Mouse (Mus musculus) splenic B cell, adult 2 months (primary cell): Measurements from ENCODE around the gene Pm20d1.
"Not testable (repeated sequence)": the region's sequence is repeated elsewhere in the genome, so short reads cannot be mapped to it uniquely, and the experiment has no call there.

Source experiments
- DNase-seq: peaks from one replicate; pipeline ENCODE4 v3.0.0-alpha.2; 2011; ENCODE audit warnings: low read depth, low spot score
- H3K27me3 ChIP-seq: 2 replicates; pipeline ENCODE4 v1.6.1; 2012; ENCODE audit warnings: mild to moderate bottlenecking, low read length, moderate library complexity, mixed read lengths; ENCODE audit not compliant: control insufficient read depth, poor library complexity, insufficient read depth, severe bottlenecking
- H3K36me3 ChIP-seq: 2 replicates; pipeline ENCODE4 v1.6.1; 2012; ENCODE audit warnings: mild to moderate bottlenecking, low read length, moderate library complexity, mixed read lengths; ENCODE audit not compliant: control insufficient read depth, poor library complexity, insufficient read depth, severe bottlenecking

Pm20d1 gene

DNA sequence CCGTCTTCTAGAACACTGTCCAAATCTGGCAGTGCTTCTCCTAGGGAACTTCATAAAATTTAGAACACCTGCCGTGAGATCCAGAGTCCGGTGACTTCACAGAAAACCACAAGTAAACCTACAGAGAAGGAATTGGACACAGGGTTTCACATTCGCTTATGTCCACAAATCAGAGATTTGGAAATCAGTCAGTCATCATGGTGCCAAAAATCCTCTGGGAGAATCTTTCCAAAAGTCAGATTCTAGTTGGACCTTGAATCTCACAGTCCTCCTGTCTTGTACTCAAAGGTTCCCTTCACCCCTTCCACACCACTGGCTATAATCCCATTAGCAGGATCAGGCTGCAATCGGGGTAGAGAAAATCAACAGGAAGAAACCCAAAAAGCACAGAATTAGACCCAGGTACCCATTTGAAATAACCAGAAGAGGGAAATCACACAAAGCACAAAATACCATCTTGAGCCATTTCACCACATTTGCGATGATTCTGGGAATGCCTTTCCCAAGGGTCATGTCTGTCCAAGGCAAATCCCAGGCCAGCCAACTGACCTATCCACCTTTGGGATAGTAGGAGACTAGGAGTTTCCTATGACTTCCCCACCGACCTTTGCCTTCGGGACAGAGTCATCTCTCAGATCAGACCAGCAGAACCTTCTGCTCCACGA, 15.6 kb downstream of the Pm20d1 start:
- DNase-seq = no peak
- Histone ChIP-seq H3K36me3 (no peaks in the 10 kb centered on the region), H3K27me3 (no peaks in the 10 kb centered on the region)

DNA sequence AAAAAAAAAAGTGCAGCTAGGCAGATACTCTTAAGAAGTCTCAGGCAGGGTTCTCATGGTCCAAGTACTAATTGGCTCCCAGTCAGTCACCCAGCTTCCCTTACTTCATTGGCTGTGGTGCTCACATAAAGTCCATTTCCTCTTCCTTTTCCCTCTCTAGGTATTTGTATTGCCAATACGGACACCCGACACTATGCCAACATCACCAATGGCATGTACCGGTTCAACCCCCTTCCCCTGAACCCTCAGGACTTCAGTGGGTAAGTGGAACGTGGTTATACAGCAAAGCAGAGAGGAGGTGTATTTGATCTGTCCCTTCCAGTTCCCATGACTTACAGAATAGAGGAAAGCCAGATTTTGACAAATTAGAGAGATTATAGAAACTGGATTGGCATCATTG, 16.6 kb downstream of the Pm20d1 start:
- Histone ChIP-seq H3K36me3 (no peaks in the 10 kb centered on the region), H3K27me3 (no peaks in the 10 kb centered on the region)
- no peak for DNase-seq

DNA sequence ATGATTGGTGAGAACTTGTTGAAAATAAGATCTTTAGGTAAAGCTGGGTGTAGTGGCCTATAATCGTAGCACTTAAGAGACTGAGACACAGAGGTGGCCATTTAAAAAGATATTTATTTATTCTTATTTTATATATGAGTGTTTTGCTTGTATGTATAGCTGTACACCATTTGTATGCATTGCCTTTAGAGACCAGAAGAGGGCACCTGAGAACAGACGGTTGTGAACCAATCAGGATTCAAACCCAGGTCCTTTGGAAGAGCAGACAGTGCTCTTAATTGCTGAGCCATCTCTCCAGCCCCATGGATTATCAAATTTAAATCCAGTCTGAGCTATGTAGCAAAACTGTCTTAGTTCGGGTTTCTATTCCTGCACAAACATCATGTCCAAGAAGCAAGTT, 17.0 kb downstream of the Pm20d1 start:
- no peaks in the 10 kb centered on the region for H3K36me3 ChIP-seq
- DNase-seq = peak; percentile 38
- no peaks in the 10 kb centered on the region for H3K27me3 ChIP-seq

DNA sequence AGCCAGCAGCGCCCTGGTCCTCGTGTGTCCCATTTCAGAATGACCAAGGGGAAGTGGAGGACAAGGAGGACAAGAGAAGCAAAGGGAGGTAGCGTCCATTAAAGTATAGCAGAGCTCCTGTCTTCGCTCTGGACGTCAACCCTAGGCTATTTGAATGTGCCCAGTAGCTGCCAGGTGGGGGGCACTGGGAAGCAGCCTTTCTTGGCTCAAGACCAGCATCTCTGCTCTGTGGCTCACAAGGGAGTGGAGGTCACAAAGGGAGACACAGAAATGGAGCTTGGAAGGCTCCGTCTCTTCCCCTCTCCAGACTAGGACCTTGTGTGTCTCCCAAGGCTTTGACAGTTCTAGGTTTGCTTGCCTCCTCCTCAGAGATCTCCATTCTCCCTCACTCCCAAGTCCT, 19.7 kb downstream of the Pm20d1 start:
- H3K27me3 ChIP-seq = no peaks in the 10 kb centered on the region
- no peak for DNase-seq
- no peaks in the 10 kb centered on the region for H3K36me3 ChIP-seq

DNA sequence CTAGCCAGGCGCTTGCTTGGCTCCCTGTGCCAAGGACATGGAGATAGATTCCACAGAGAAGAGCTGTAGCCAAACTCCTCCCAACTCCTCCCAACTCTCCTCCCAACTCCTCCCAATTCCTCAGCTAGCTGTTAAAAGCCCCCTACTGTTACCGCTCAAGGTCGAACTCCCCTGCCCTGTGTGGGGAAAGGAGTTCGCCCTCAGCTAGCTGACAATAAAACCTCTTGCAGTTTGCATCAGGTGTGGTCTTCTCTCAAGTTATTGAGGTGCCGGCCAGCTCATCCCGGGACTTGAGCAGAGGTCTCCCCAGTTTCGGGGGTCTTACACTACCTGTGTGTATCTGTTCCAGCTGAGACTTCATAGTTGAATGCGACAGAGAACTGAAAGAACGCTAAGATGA, 23.2 kb downstream of the Pm20d1 start:
- not testable (repeated sequence) for H3K27me3 ChIP-seq, H3K36me3 ChIP-seq, DNase-seq

DNA sequence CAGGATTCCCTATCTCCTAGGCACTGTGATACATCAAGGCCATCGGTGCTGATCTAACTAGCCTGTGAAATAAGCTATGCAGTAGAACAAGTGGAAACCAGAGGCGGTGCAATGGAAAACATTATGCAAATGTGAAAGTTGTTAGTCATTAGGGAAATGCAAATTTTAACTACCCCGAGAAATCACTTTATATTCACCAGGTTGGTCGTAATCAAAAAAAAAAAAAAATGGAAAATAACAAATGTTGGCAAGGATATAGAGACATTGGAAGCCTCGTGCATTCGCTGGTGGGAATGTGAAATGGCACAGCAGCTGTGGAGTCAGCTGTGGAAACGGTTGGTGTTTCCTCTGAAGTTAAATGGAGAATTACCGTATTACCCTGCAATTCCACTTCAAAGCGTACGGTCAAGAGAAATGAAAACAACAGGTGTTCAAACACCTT, 23.7 kb downstream of the Pm20d1 start:
- Histone ChIP-seq H3K27me3 (no peaks in the 10 kb centered on the region), H3K36me3 (no peaks in the 10 kb centered on the region)
- no peak for DNase-seq

DNA sequence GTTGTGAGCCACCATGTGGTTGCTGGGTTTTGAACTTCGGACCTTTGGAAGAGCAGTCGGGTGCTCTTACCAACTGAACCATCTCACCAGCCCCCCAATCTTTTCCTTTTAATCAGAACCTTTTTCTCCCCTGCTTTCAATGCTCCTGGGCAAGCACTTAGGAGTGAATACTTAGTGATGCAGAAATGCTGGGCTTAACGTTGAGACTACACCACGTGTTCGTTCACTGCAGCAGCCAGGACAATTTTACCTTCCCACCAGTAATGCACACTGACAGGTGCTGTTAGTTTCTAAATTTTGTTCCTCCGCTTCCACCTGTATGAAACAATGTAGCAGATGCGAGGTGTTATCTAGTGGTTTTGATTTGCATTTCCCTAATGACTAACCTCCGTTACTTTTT, 25.1 kb downstream of the Pm20d1 start:
- Histone ChIP-seq H3K27me3 (no peaks in the 10 kb centered on the region), H3K36me3 (no peaks in the 10 kb centered on the region)
- no peak for DNase-seq

DNA sequence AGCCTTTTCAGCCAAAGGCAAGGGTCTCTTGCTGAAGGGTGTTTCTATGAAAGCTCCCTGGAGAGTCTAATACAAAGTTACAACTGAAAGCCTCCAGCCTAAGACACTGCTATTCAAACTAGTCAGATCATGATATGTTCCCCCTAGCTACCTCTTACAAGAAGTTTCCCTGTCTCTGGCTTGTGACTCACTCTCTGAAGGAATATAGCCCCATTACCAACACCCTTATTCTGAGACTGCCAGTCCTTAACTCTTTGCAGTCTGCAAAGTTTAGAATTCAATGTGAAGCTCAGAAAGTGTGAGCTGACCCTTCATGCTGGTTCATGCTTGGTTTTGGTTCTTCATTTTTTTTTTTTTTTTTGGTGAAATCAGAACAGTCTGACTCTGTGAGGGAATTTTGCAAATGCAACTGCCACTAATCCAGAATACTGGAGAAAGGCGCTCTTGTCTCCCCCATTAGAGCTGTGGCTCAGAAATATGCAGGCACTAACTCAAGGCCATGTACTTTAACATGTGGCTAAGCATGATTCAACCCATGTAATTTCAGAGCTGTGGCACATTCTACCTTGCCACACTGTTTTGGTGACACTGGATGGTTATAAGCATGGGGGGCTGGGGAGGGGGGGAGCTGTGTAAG, 25.8 kb downstream of the Pm20d1 start:
- H3K36me3 ChIP-seq = no peaks in the 10 kb centered on the region
- DNase-seq = no peak
- no peaks in the 10 kb centered on the region for H3K27me3 ChIP-seq

DNA sequence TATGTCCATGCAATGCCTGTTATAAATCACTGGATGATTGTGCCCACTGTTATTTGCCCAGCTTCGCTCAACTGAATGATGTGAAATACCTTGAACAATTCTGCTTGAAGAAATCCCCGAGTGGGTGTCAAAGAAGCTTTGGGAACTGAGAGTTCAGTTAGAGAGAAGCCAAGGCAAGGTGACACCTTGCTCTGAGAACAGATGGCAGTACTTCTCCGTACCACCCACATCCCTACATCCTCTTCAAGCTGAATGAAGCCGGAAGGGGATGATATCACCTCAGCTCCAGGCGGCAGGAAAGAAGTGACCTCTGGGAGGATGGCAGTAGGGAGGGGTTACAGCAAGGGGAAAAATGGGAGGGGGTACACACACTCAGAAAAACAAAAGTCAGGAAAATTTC, 26.4 kb downstream of the Pm20d1 start:
- DNase-seq = no peak
- no peaks in the 10 kb centered on the region for H3K36me3 ChIP-seq
- H3K27me3 ChIP-seq = no peaks in the 10 kb centered on the region

DNA sequence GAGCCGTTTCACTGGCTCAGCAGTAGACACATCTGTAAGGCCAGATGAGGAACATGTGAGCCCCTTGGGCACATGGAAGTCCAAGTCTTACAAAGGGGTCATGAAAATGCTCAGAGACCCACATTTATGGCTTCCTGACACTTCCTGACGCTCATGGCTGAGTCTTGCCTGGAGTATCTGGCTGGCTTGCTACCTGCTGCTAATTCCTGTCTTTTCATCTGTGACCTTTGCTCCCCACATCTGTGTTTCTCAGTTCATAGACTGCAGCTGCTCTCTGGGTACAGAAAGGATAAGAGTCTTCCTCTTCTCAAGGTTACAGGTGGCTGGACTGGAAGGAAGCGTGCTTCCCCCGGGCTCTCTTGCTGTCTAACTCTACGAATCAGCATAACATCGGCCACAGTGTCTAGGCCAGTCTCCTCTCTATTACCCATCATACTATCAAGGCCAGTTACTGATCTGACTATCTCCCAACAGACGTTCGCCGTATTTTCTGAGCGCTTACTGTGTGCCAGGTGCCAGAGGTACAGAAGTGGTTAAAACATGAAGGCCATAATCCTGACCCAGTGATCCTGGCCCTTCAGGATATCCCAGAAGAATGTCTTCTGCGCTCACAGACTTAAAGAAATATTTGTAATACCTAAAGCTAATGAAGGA, 27.5 kb downstream of the Pm20d1 start:
- H3K27me3 ChIP-seq = no peaks in the 10 kb centered on the region
- DNase-seq = no peak
- H3K36me3 ChIP-seq = no peaks in the 10 kb centered on the region

DNA sequence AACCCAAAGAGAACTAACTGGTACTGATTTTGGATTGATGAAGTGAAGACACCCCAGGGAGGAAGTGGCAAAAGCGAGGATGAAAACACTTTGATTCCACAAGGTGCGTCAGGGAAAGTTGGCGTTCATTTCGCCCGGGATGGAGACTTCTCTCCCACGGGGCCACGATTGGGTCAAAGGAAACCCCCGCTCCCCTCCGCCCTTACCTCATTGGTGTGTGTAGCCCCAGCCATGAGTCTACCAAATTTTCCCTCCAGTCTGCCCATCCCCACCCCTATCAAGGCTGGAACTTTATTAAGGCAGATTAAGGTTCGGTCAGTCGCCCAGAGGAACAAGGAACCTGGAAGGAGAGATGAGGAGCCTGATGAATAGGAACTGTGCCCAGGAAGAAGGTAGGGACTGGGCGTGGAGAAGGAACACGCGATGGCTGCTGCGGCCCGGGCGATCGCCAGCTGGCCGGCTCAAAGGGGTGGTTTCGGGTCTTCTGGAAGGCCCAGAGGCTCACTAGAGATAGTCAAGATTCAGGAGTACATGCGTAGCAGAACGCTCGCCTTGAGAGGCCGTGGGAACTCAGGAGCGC, 30.1 kb downstream of the Pm20d1 start, which contains the start of gene Slc41a1:
Slc41a1 (plus strand) TSS at position 287 of the 580 bp plus-strand sequence.
- H3K27me3 ChIP-seq = no peaks in the 10 kb centered on the region
- peak; percentile 53 for DNase-seq
- H3K36me3 ChIP-seq = peaks cover 4% of the 10 kb centered on the region

DNA sequence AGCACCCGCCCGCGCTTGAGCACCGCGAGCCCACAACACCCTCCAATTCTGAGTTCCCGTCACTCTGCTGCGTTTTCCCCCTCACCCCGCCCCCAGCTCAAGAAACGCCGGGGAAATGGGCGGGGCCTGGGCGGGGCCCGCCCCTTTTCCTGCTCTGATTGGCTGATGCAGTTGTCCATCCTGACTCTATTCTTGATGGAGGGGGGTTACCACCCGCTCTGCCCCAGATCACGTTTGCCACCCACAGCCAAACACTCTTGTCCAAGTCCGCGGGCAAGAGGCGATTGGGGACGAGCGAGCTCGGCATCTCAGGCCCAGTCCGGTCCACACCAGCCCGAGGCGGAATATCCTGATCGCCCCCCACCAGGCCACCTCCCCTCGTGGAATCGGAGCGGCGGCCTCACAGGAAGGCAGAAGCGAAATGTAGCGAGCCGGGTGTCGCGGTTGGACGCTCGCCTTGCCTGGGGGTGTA, 30.6 kb downstream of the Pm20d1 start:
- Histone ChIP-seq H3K36me3 (peaks cover 4% of the 10 kb centered on the region), H3K27me3 (no peaks in the 10 kb centered on the region)
- peak; percentile 96 for DNase-seq

DNA sequence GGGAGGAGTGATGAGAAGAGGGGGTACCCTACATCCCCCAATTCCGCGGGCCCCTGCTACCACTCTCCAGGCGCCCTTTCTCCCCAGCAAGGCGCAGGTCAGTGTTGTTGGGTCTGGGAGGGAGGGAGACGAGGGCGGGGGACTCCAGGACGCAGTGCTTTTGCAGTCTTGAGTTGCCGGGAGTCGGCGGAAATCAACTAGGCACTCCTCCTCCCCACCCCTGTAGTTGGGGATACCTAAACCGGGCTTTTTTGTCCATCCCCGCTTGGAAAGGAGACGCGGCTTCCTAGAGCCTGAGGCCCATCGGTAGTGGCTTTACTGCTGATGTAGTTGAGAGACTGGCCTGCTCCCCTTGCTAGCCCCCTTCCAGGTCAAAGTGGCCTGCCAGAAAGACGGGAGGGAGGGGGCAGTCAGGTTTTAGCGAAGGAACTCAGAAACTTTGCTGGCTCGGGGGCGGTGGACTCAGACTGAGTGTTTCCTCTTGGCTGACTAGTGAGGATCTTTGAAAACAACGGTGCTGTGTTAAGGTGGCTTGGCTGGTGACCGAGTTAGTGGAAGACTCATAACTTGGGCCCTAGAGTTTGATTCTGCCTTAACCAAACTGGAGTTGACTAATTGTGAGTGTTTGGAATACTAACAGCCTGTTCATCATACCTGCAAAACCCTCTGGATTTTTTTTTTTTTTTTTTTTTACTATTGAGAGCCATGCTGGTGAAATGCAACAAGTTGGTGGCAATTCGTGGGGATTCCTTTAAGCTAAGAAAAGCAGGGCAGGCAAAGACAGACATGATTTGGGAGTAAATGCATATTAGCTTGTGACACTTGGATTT, 31.3 kb downstream of the Pm20d1 start:
- peaks cover 4% of the 10 kb centered on the region for H3K36me3 ChIP-seq
- no peaks in the 10 kb centered on the region for H3K27me3 ChIP-seq
- peak; percentile 31 for DNase-seq

DNA sequence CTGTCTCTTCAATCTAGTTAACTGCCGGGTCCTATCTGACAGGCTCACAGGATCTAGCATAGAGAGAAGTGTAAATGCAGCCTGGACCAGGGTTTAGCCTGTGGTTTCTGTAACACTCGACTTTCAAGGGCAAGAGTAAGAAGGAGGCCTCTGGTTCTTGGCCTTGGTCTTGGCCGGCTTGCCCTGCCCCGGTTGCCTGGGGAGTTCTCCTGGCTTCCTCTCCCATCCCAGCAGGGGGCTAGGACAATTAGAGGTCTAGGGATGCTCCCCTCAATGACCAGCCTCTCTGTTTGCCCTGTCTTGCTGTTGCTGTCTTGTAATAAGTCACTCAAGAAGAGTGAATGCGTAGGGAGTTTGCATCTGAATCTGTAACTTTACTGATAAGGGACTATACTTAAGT, 32.1 kb downstream of the Pm20d1 start:
- DNase-seq = no peak
- no peaks in the 10 kb centered on the region for H3K27me3 ChIP-seq

More for the DNA sequence above, 32.1 kb downstream of the Pm20d1 start:
- peaks cover 4% of the 10 kb centered on the region for H3K36me3 ChIP-seq
